Mouse (Mus musculus): ENCODE results near the gene Stk10. TPM values are rescaled to one million over a fixed set of nuclear protein-coding genes. Genes with fewer than 3 reads are reported as not detected.

Gene Stk10
- polyA plus RNA-seq (2021; fragmentation: Nextera tagmentation), result 1.5 and 1.7 TPM in 2 replicates
- long read RNA-seq, experiment 1, full-length matches to known transcripts, result 2 of 4 reads
- long read RNA-seq, experiment 1, partial matches to known transcripts, result 1 of 4 reads
- long read RNA-seq, experiment 1, other reads (novel, unspliced or antisense), result 1 of 4 reads
- long read RNA-seq, experiment 2, full-length matches to known transcripts, result 2 of 12 reads
- long read RNA-seq, experiment 2, partial matches to known transcripts, result 7 of 12 reads
- long read RNA-seq, experiment 2, other reads (novel, unspliced or antisense), result 3 of 12 reads

DNA sequence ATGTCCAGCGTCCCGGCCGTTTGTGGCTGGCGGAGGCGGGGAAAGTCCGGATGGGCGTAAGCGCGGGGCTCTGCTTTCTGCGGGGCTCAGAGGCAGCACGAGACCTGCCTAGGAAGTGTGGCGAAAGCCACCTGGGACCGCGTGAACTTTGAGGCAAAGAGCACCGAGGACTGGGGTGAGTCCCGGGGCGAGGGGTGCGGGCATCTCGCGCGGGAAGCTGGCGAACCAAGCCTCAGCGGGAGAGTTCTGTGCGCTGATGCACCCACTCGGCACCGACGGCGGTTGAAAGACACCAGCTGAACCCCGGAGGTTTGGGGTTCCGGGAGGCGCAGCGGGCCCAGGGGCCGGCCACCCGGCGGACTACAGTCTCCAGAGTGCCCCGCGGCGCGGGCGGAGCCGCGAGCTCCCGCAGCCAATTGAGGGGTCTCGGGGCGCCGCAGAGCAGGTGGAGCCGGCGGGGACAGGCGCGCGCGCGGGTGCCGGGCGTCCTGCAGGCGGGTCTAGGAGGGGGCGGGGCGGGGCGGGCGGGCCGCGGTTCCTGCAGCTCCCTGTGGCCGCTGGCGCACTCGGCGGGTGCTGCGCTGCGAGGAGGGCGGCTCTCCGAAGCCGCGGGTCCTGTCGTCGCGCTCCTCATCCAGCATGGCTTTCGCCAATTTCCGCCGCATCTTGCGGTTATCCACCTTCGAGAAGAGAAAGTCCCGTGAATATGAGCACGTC, at the start of gene Stk10:
Gene Stk10, plus strand, starts transcription at position 541 of the 717 bp plus-strand sequence.

DNA sequence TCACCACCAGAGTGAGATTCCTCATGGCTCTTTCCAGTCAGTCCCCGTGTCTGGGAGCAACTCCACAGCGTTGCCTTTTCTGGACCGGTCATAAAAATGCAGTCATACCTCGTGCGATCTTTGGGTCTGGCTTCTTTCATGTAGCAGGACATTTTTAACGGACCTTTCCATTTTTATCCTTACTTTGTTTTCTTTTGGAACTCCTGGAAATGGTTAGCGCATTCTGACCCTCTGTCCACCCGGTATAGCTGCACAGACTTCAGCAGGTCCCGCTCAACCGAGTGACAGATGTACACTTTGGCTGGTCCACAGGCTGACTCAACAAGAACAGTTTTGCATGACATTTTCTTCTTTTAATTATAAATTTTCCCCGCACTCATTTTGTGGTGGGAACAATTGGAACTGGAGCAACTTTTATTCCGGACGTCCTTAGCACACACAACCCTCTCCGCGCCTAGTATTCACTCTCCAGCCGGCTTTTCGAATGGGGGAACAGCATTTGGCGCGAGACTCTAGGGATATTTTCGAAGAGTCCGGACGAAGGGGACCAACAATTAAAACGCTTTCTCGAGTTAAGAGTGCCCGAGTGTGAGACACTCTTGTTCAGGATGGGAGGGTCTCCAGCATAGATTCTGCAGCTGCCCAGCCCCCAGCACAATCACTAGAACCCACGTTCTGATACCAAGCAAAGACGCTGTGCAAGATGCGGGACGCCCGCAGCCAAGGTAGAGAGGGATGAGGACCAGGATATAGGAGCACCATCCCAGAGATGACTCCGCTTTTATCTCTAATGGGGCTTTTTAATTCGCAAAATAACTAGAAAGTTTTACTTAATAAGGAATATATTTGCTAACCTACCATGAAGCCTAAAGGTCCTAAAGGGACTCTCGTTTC, 987 bp upstream of the Stk10 start, which contains the start of gene Efcab9:
Gene Efcab9, minus strand, starts transcription at position 211 of the 894 bp plus-strand sequence.

DNA sequence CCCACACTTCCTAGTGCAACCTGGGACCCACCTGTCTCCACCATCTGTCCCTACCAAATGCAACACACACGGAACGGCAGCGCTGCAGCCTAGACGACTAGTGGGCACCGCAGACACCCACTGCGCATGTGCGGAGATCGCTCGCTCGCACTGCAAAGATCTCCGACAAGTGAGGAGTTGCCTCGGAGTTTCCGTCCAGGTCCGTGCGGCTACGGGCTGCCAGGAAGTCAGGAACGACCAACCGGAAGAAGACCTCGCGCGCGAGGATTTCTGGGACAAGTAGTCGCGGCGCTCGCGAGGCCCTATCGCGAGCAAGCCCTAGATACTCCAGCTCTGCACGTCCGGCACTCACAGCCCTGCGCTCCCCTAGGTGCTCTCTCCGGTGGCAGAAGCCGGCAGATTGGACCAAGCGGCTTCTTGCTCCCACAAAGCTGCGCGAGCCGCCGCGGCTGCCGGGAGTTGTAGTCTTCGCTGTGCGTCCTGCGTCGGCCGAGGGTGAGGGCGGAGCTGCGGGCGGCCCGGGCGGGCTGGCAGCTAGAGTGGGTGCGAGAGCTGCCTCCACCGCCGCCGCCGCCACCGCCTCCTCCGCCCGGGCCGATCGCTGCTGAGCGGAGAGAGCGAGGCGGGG, 109.3 kb downstream of the Stk10 start, which contains the start of gene Fbxw11:
Gene Fbxw11, plus strand, starts transcription at position 476 of the 628 bp plus-strand sequence.

Other genes starting within 250 kb of the Stk10 start
- 6.8 and 9.2 TPM in 2 replicates for gene Hba-a1, start 249.8 kb upstream of the Stk10 start, polyA plus RNA-seq (2021; fragmentation: Nextera tagmentation)
- gene Hbq1b, start 246.3 kb upstream of the Stk10 start, polyA plus RNA-seq (2021; fragmentation: Nextera tagmentation), result 0.92 TPM in 1 of 2 replicates, not detected in the other
- 11.4 and 18.1 TPM in 2 replicates for gene Hba-a2, start 236.8 kb upstream of the Stk10 start, polyA plus RNA-seq (2021; fragmentation: Nextera tagmentation)
- gene Hbq1a, start 233.2 kb upstream of the Stk10 start, polyA plus RNA-seq (2021; fragmentation: Nextera tagmentation), result 1.0 and 1.2 TPM in 2 replicates
- gene Sh3pxd2b, start 185.5 kb upstream of the Stk10 start, polyA plus RNA-seq (2021; fragmentation: Nextera tagmentation), result 1.6 and 1.8 TPM in 2 replicates
- gene Ubtd2, start 77.9 kb upstream of the Stk10 start, polyA plus RNA-seq (2021; fragmentation: Nextera tagmentation), result 6.3 and 6.8 TPM in 2 replicates
- gene Efcab9, start 1.2 kb upstream of the Stk10 start, polyA plus RNA-seq (2021; fragmentation: Nextera tagmentation), result 0.54 and 1.7 TPM in 2 replicates
- gene Fbxw11, start 109.4 kb downstream of the Stk10 start, polyA plus RNA-seq (2021; fragmentation: Nextera tagmentation), result 107 and 122 TPM in 2 replicates

All from layer of hippocampus, adult 6 months (tissue).